Mouse (Mus musculus): Measurements from ENCODE around the gene Sufu.

The Sufu gene

DNA sequence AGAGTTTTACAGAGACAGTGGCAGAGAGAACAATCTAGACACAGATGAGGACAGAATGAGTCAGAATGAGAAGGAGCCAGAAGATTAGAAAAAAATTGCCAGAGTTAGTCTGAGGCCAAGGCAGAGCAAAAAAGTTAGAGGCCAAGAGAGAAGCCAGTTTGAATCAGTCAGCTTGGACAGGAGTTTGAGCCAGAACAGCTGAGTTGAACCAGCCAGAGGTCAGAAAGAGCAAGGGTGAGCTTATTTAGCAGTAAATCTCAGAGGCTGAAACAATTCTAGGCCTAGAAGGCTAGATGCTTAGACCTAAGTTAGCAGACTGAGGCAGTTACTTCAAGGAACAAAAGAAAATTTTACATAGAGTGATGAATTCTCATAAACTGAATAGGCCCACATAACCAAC is 32.6 kb downstream of the Sufu start:
- no peak for DNase-seq (ENCODE audit: extremely low read depth, low read depth)

- no peak for DNase-seq (ENCODE audit: extremely low read depth, low read depth)
Observed at GRCm38 (mm10) chr19:46433712-46434111, 37.0 kb downstream of the Sufu start.

- DNase-seq (ENCODE audit: extremely low read depth, low read depth) = no peak
Observed at GRCm38 (mm10) chr19:46434148-46434547, 37.5 kb downstream of the Sufu start.

GRCm38 (mm10) chr19:46434591-46434990 is 37.9 kb downstream of the Sufu start:
- no peak for DNase-seq (ENCODE audit: extremely low read depth, low read depth)

DNA sequence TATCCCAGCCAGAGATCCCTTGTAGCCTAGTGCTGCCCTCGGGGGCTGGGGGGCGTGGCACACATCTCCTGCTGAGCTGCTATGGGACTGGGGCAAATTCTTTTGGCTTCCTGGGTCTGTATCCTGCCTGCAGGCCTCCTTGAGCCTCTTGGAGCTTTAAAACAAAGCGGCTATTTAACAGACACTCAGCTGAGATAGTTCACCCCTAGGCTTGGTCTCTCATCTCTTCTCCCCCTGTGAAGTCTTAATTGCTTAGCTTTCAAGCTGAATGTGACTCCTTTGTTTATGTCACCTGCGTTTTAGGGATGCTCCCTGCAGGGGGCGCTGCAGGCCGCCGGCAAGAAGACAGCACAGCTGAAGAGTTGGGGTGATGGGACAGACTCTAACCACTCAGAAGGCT is 38.8 kb downstream of the Sufu start:
- DNase-seq (ENCODE audit: extremely low read depth, low read depth) = peak; percentile 16

DNA sequence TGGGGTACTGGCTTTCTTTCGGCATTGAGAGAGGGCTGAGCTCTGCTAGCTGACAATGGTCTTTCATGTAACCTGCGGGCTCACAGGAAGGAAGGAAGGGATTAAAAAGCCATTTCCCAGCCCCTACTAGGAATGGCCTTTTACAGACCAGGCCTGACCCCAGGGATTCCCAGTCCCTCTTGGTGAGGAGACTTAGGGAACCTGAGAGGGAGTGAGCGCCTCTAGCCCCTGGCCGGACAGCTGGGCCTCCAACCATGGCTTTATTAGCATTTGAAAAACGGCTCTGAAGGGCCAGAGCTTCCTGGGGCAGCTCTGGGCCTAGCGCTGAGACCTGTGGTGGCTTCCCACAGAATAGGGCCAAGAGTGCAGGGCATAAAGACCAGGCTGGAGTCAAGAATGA is 46.8 kb downstream of the Sufu start:
- DNase-seq (ENCODE audit: extremely low read depth, low read depth) = no peak

DNA sequence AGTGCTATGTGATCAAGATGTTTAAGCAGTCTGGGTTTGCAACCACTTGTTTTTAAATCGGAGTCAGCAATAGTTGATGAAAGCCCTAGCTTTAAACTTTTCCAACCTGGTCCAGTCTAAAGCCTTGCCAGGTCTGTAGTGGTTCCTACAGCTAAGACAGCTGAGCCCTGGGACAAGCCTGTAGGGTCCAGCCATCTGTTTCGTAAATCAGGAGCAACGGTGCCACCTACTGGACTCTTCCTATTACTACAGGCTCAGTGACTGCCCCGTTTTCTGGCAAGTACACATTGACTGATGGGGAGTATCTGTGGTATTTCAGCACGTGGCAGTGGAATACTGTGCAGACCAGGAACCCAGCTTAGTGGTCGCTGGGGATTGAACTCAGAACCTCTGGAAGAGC is 47.5 kb downstream of the Sufu start:
- peak; percentile 79 for DNase-seq (ENCODE audit: extremely low read depth, low read depth)

- DNase-seq (ENCODE audit: extremely low read depth, low read depth) = no peak
Observed at GRCm38 (mm10) chr19:46445641-46446040, 48.9 kb downstream of the Sufu start.

DNA sequence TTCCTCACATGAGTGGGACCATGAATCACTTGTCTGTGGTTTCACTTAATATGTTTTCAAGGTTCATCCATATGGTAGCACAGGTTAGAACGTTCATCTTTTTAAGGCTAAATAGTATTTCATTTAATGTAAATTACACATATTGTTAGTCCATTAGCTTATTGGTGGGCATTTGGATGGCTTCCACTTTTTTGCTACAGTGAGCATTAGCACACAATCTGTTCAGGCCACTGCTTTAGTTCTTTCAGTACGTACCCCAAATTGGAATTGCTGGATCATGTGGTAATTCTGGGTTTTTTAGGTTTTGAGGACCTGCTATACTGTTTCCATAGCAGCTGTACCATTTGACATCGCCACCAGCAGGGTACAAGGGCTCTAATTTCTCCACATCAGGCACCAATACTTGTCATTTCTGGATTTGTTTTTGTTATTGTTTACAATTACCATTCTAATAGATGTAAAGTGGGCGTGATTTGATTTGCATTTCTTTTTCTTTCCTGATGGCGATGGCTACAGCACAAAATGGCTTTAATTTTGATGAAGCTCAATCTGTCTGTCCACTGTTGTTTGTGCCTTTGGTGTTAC is 49.8 kb downstream of the Sufu start:
- DNase-seq (ENCODE audit: extremely low read depth, low read depth) = no peak

DNA sequence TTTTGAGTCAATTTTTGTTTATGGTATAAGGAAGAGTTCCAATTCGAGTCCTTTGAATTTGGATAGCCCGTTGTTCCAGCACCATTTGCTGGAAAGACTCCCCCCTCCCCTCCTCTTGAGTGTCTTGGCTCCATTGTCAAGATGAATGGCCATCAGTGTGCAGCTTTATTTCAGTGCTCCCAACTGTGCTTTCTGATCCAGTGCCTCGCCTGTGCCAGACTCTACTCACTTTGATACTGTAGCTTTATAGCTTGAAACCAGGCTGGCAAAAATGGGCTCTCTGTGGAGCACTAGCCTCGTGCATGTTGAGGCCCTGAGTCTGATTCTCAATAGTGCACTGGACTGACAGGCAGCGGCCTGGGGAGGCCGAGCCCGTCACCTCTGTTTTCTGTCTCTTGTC is 50.4 kb downstream of the Sufu start:
- DNase-seq (ENCODE audit: extremely low read depth, low read depth) = no peak

- DNase-seq (ENCODE audit: extremely low read depth, low read depth) = no peak
Observed at GRCm38 (mm10) chr19:46447911-46448310, 51.2 kb downstream of the Sufu start.

GRCm38 (mm10) chr19:46449261-46450005 is 52.7 kb downstream of the Sufu start:
- DNase-seq (ENCODE audit: extremely low read depth, low read depth) = no peak

DNA sequence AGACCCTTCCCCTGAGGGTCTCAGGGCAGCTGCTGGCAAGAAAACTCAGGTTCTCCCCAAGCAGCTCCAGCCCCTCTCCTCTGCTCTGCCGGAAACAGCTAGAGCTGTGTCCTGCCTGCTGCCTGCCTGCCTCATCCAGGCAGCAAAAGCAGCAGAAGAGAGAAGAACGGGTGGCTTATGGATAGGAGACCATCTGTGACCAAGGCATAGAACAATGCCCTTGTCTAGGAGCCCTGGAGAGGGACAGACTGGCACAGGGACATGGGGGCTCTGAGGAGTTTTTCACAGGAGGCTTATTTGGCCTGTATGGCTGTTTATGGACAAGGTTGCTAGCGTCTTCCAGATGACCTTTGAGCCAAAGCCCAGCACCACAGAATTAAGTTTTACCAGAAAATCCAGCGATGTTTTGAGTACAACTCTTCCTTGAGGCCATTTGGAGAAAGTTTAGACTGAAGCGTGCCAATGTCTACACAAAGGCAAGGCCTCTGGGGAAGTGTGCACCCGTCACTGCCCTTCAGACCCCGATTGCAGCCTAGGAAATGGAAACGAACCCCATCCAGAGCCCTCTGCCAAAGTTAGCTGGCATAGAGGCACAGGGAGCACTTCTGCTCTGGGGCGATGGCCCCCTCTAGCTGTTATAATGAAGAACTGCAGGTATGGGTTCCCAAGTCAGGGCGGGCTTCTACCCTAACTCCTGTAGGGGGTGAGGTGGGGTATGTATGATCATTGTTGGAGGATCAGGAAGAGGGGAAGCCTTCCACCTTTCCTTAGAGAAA is 55.5 kb downstream of the Sufu start:
- no peak for DNase-seq (ENCODE audit: extremely low read depth, low read depth)

DNA sequence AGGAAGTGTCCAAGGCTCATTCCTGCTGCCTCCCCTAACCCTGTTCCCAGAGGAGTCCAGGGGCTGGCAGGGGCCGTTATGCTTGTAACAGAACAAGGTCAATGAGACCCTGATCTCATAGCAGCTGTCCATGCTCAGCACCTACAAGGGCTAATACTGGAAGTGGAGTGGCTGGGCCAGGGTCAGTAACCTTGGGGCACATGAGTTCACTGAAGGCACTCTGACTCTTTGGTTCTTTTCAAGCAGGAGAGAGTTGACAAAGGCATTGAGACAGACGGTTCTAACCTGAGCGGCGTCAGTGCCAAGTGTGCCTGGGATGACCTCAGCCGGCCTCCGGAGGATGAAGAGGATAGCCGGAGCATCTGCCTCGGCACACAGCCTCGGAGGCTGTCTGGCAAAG is 56.2 kb downstream of the Sufu start:
- no peak for DNase-seq (ENCODE audit: extremely low read depth, low read depth)

- DNase-seq (ENCODE audit: extremely low read depth, low read depth) = no peak
Observed at GRCm38 (mm10) chr19:46454126-46454880, 57.6 kb downstream of the Sufu start.

GRCm38 (mm10) chr19:46455032-46455431 is 58.3 kb downstream of the Sufu start:
- DNase-seq (ENCODE audit: extremely low read depth, low read depth) = peak; percentile 84

- DNase-seq (ENCODE audit: extremely low read depth, low read depth) = no peak
Observed at GRCm38 (mm10) chr19:46455556-46455955, 58.9 kb downstream of the Sufu start.

DNA sequence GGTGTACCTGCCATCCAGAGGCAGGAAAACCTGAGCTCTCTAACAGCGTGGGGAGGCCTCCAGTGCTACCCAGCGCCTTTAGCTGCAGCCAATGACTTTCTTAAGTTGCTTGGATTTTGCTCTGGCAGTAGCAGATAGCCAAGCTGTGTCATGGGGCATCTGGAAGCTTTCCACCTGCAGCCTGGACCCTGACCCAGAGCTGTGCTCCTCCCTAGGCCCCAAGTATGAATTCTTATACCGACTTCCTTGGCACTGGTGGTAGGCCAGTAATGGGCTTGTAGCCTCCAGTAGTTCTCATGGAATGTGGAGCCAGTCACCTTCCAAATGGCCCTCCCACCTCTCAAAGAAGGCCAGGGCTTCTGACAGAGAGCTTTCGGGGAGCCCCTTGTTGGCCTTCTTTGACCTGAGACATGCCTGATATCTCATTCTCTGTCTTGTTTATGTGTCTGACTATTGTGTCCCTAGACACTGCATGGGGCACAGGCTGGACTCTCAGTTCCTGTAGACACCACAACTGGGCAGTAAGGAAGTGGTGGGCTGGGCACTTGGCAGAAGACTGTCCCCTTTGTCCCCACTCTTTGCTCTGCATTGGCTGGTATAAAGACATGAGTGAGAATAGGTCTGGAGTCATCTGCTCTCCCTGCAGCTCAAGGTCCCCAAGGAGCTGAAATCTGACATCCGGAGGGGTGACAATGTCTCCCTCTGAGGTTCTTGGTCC is 59.5 kb downstream of the Sufu start:
- DNase-seq (ENCODE audit: extremely low read depth, low read depth) = no peak

- DNase-seq (ENCODE audit: extremely low read depth, low read depth) = no peak
Observed at GRCm38 (mm10) chr19:46457798-46458197, 61.1 kb downstream of the Sufu start.

DNA sequence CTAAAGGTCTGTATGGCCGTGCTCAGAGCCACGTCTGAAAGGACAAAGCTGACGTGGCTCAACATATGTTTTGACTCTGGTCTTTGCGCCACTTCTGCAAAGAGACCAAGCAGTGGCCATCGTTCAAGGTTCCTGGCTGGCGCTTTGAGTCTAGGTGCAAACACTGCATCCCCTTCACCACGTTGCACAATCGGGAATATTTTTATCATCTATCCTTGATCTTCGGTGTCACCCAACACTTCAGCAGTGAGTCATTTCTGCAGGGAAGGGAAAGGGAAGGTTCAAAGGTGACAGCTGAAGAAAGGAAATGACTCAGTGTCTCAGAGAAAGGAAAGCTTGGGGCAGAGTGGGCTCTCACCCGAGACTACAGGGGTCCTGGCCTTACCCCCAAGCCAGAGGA is 62.6 kb downstream of the Sufu start:
- DNase-seq (ENCODE audit: extremely low read depth, low read depth) = no peak

DNA sequence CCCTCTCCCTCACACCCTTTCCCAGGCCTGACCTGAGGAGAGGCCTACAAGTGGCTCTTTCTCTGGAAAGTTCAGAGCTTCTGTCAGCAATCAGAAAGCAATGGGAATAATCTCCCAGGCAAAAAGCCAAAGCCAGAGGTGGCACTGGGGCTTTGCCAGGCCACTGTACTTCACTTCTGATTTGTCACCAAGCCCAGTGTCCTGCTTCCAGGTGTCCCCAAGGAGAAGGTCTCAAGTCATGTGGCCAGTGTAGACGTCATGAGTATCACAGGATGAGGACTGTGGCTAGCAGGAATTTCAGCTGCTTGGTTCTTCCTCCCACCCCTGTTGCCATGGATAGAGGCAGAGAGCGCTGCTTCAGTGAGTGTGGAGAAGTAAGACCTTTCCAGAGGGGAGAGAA is 63.2 kb downstream of the Sufu start:
- no peak for DNase-seq (ENCODE audit: extremely low read depth, low read depth)

Measured in MEL-GATA-1-ER (cell line).